Mouse (Mus musculus) liver, embryonic 11.5 days (tissue): ENCODE measurements at regions not wholly inside any gene's neighbourhood (a gene's known extent, or its start where the extent isn't known, plus 50 kb on each side); places are given as distances from the start of the nearest gene placed in this dataset.

Experiments used
- ATAC-seq: fragments of 200-750 bp; cut with Nextera tagmentation; replicated peaks from 2 replicates; pipeline ENCODE4 v1.8.0; 2017; ENCODE audit warnings: moderate number of reproducible peaks, mild to moderate bottlenecking, moderate TSS enrichment, moderate library complexity; ENCODE audit not compliant: low FRiP score
- DNase-seq: peaks from one replicate; pipeline ENCODE4 v3.0.0-alpha.2; 2017; ENCODE audit warnings: low spot score
- H3K27ac ChIP-seq: fragments of 300-500 bp; sonication (generic); 2 replicates; pipeline ENCODE4 v1.5.1; 2014; ENCODE audit warnings: mild to moderate bottlenecking, low read depth, low read length, control low read depth
- H3K27me3 ChIP-seq: fragments of 300-500 bp; sonication (generic); replicated peaks from 2 replicates; pipeline ENCODE4 v1.6.1; 2014; ENCODE audit warnings: low read length, mixed read lengths; ENCODE audit not compliant: control insufficient read depth, insufficient read depth
- H3K36me3 ChIP-seq: fragments of 300-500 bp; sonication (generic); 2 replicates; pipeline ENCODE4 v1.6.1; 2014; ENCODE audit warnings: mild to moderate bottlenecking, low read length, moderate library complexity, mixed read lengths; ENCODE audit not compliant: control insufficient read depth, insufficient read depth
- H3K4me1 ChIP-seq: fragments of 300-500 bp; sonication (generic); replicated peaks from 2 replicates; pipeline ENCODE4 v1.6.1; 2014; ENCODE audit warnings: low read length, mixed read lengths; ENCODE audit not compliant: control insufficient read depth, insufficient read depth
- H3K4me2 ChIP-seq: fragments of 300-500 bp; sonication (generic); 2 replicates; pipeline ENCODE4 v1.6.1; 2014; ENCODE audit warnings: mild to moderate bottlenecking, control low read depth, moderate library complexity
- H3K4me3 ChIP-seq: fragments of 300-500 bp; sonication (generic); 2 replicates; pipeline ENCODE4 v1.5.1; 2014; ENCODE audit warnings: low read depth, low read length, control low read depth
- H3K9ac ChIP-seq: fragments of 300-500 bp; sonication (generic); 2 replicates; pipeline ENCODE4 v1.6.1; 2014; ENCODE audit warnings: low read depth, low read length, control low read depth
- H3K9me3 ChIP-seq: fragments of 300-500 bp; sonication (generic); 2 replicates; pipeline ENCODE4 v1.6.1; 2016; ENCODE audit warnings: low read length, inconsistent platforms, mixed read lengths; ENCODE audit not compliant: control insufficient read depth
- WGBS: fragments of 180-500 bp; shearing (Covaris S2); extraction: QIAGEN DNeasy Blood & Tissue Kit; methylation state at CpG from one replicate; pipeline ENCODE4 v1.1.7; 2014; 5-methylcytosine and 5-hydroxymethylcytosine counted together

DNA sequence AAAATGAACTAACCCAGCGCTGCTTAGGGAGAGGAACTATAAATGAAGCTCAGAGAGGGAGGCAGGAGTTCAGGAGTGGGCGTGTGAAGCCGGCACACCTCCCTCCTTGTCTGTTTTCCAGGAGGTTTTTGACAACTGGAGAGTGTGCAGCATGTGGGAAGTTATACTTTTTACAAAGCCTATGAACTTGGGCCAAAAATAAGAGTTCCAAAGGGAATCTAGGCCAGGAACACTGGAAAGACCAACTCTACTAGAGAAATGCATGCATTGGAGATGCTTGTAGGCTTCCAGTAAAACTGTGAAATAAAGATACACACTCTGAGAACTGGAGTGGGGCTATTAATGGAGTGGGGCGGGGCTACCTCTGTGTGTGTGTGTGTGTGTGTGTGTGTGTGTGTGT is 411.3 kb upstream of the Atp11b start:
- ATAC-seq = no peak
- 0 out of 2 replicates have a peak, but pooled peaks cover 3% of the 10 kb centered on the region for H3K27me3 ChIP-seq
- 64% methylated on average over 4 of the region's 4 CpGs for WGBS
- H3K4me3 ChIP-seq = no peak overlapping the region
- no peaks in the 10 kb centered on the region for H3K9me3 ChIP-seq
- H3K27ac ChIP-seq = no peak overlapping the region
- no peak overlapping the region for H3K4me2 ChIP-seq
- no peaks in the 10 kb centered on the region for H3K36me3 ChIP-seq
- peaks cover 4% of the 10 kb centered on the region; the same call in 1 of the 2 replicates for H3K4me1 ChIP-seq
- no peak overlapping the region for H3K9ac ChIP-seq
- DNase-seq = no peak

DNA sequence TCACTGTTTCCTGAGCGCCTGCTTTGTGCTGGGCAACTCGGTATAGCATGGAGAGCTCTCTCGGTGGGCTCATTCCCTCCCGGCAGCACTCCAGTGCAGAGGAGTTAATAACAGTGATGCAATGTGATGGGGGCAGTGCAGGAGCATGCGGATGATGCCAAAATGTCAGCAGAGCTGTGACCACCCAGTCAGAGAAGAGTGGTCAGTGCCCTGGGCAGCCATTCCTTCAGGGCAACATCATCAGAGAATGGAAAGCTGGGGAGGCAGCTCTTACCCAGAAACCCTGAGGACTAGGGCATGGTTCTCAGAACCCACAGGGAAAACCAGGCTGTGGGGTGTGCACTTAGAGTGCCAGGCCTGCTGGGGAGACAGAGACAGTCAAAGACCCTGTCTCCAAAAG is 410.0 kb upstream of the Atp11b start:
- Histone ChIP-seq H3K9me3 (no peaks in the 10 kb centered on the region), H3K4me3 (no peak overlapping the region), H3K36me3 (no peaks in the 10 kb centered on the region), H3K9ac (no peak overlapping the region), H3K4me1 (peaks cover 4% of the 10 kb centered on the region; the same call in 1 of the 2 replicates), H3K27ac (no peak overlapping the region), H3K27me3 (0 out of 2 replicates have a peak, but pooled peaks cover 3% of the 10 kb centered on the region), H3K4me2 (no peak overlapping the region)
- ATAC-seq = no peak
- no peak for DNase-seq
- WGBS = 72% methylated on average over 5 of the region's 5 CpGs

- no peak for DNase-seq
- WGBS = 84% methylated on average over 7 of the region's 7 CpGs
- Histone ChIP-seq H3K4me1 (no peaks in the 10 kb centered on the region), H3K9me3 (no peaks in the 10 kb centered on the region), H3K27ac (no peak overlapping the region), H3K36me3 (no peaks in the 10 kb centered on the region), H3K9ac (no peak overlapping the region), H3K4me2 (no peak overlapping the region), H3K27me3 (no peaks in the 10 kb centered on the region), H3K4me3 (no peak overlapping the region)
- ATAC-seq = no peak
Observed at GRCm38 (mm10) chr3:35349114-35349513, 404.8 kb upstream of the Atp11b start.

DNA sequence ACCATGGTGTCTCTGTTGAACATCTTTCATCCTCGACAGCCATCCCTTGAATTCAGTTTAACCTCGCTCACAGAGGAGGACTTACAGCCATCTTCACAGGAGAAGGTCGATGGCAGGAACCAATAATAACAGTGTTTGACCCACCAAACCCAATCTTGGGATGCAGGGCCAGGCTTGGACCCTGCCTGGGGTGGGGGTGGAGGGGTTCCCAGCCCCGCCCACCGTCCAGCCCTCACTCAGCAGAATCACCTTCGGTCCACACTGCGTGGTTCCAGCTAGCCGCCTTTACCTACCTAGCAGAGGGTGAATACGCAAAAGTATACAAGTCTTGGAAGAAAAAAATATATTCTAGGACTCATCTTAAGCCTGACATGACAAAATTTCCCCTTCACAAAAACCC is 400.5 kb upstream of the Atp11b start:
- Histone ChIP-seq H3K36me3 (no peaks in the 10 kb centered on the region), H3K9me3 (no peaks in the 10 kb centered on the region), H3K27ac (no peak overlapping the region), H3K9ac (no peak overlapping the region), H3K4me1 (no peaks in the 10 kb centered on the region), H3K27me3 (no peaks in the 10 kb centered on the region), H3K4me2 (no peak overlapping the region), H3K4me3 (no peak overlapping the region)
- ATAC-seq = no peak
- no peak for DNase-seq
- 85% methylated on average over 9 of the region's 9 CpGs for WGBS

DNA sequence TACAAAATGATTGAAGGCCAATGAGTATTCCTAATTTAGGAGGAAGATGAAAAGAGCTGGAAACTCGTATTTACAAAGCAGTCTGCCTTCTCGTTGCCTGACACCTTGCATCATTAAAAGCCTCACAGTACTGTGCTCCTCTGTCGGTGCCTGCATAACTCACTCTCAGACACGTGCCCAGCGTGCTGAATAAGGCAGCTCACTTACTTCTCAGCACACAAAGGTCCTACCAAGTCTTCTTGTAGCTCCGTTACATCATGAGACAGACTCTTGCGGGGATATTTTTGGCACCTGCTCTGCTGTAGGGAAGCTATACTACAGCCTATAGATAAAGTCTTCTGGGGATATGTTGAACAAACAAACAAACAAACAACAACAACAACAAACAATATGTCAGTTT is 400.0 kb upstream of the Atp11b start:
- no peaks in the 10 kb centered on the region for H3K9me3 ChIP-seq
- H3K4me1 ChIP-seq = no peaks in the 10 kb centered on the region
- no peak for ATAC-seq
- H3K36me3 ChIP-seq = no peaks in the 10 kb centered on the region
- H3K27me3 ChIP-seq = no peaks in the 10 kb centered on the region
- H3K4me3 ChIP-seq = no peak overlapping the region
- no peak for DNase-seq
- WGBS = 72% methylated on average over 7 of the region's 7 CpGs
- H3K27ac ChIP-seq = no peak overlapping the region
- H3K4me2 ChIP-seq = no peak overlapping the region
- H3K9ac ChIP-seq = no peak overlapping the region

DNA sequence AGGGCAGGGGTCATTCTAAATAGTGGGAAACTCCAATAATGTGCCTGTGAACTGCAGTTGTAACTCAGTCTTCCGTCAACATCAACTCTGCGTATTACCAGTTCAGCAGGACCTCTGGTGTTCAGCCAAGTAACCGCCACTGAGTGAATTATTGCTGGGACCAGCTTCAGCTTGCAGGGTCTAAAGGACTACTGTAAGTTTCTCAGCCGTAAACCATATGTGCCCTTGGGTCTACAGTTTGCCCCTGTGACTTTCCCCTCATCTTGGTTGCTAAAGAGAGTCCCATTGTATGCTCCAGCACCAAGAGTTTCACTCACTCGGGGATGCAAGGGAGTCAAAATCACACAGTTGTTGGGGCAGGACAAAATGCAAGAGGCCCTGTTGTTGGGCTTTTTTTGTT is 399.6 kb upstream of the Atp11b start:
- Histone ChIP-seq H3K9ac (no peak overlapping the region), H3K4me1 (no peaks in the 10 kb centered on the region), H3K4me3 (no peak overlapping the region), H3K27me3 (no peaks in the 10 kb centered on the region), H3K4me2 (no peak overlapping the region), H3K27ac (no peak overlapping the region), H3K36me3 (no peaks in the 10 kb centered on the region), H3K9me3 (no peaks in the 10 kb centered on the region)
- WGBS = 76% methylated on average over 5 of the region's 5 CpGs
- DNase-seq (no peak), ATAC-seq (no peak)

GRCm38 (mm10) chr3:35357111-35357510 is 396.8 kb upstream of the Atp11b start:
- Histone ChIP-seq H3K4me2 (no peak overlapping the region), H3K9ac (no peak overlapping the region), H3K4me3 (no peak overlapping the region), H3K36me3 (no peaks in the 10 kb centered on the region), H3K27me3 (no peaks in the 10 kb centered on the region), H3K4me1 (no peaks in the 10 kb centered on the region), H3K9me3 (no peaks in the 10 kb centered on the region), H3K27ac (no peak overlapping the region)
- ATAC-seq (no peak), DNase-seq (no peak)
- 81% methylated on average over 15 of the region's 15 CpGs for WGBS

DNA sequence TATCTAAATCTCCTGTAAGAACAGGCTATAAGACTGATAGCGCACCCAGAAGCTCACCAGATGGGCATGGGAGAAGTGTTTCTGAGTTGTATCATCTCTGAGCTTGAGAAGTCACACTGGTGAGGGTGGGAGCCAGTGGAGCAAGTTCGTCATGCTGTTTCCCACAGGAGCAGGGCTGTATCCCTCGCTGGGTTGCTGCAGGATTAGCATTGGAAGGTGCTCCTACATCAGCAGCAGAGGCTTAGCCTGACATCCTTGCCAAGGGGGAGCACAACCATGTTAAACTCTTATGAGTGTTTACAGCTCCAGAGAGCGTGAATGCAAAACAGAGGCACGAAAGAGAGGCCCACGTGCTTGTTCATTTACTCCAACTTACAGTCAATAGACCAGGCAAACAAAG is 395.4 kb upstream of the Atp11b start:
- no peaks in the 10 kb centered on the region for H3K36me3 ChIP-seq
- no peaks in the 10 kb centered on the region for H3K9me3 ChIP-seq
- H3K27ac ChIP-seq = no peak overlapping the region
- H3K4me2 ChIP-seq = no peak overlapping the region
- no peak for DNase-seq
- no peak overlapping the region for H3K9ac ChIP-seq
- H3K4me1 ChIP-seq = no peaks in the 10 kb centered on the region
- 70% methylated on average over 6 of the region's 6 CpGs for WGBS
- no peak overlapping the region for H3K4me3 ChIP-seq
- ATAC-seq = no peak
- no peaks in the 10 kb centered on the region for H3K27me3 ChIP-seq

- 43% methylated on average over 8 of the region's 8 CpGs for WGBS
- no peaks in the 10 kb centered on the region for H3K36me3 ChIP-seq
- H3K27ac ChIP-seq = no peak overlapping the region
- H3K9ac ChIP-seq = no peak overlapping the region
- no peaks in the 10 kb centered on the region for H3K4me1 ChIP-seq
- no peak for ATAC-seq
- no peak overlapping the region for H3K4me3 ChIP-seq
- no peaks in the 10 kb centered on the region for H3K27me3 ChIP-seq
- H3K9me3 ChIP-seq = no peaks in the 10 kb centered on the region
- DNase-seq = no peak
- no peak overlapping the region for H3K4me2 ChIP-seq
Observed at GRCm38 (mm10) chr3:35359288-35359687, 394.6 kb upstream of the Atp11b start.
